Mouse (Mus musculus) brown adipose tissue, adult 24 weeks (tissue): ENCODE results near the gene Man2a2. TPM values are rescaled to one million over a fixed set of nuclear protein-coding genes. Genes with fewer than 3 reads are reported as not detected.

ENCODE experiments used
- H3K27ac ChIP-seq: fragments of 200-500 bp; replicated peaks from 2 replicates; pipeline ENCODE4 v1.5.1; 2012; ENCODE audit warnings: low read depth, mild to moderate bottlenecking, low read length
- H3K4me1 ChIP-seq: fragments of 200-500 bp; 2 replicates; pipeline ENCODE4 v1.6.1; 2012; ENCODE audit warnings: low read length, mixed read lengths; ENCODE audit not compliant: control insufficient read depth, insufficient read depth, insufficient read length
- H3K4me3 ChIP-seq: fragments of 200-500 bp; 2 replicates; pipeline ENCODE4 v1.5.1; 2012; ENCODE audit warnings: low read depth, mild to moderate bottlenecking, low read length, moderate library complexity; ENCODE audit not compliant: insufficient read depth
- polyA plus RNA-seq: library from polyadenylated mRNA; stranded (reverse); fragments of >200 nt; gene quantifications from 2 replicates; pipeline ENCODE4 v1.2.4, GENCODE M21; 2012; ENCODE audit not compliant: missing spikeins, insufficient read depth, insufficient read length

Man2a2 gene
- polyA plus RNA-seq, 1 experiment, result 65.8 TPM

DNA sequence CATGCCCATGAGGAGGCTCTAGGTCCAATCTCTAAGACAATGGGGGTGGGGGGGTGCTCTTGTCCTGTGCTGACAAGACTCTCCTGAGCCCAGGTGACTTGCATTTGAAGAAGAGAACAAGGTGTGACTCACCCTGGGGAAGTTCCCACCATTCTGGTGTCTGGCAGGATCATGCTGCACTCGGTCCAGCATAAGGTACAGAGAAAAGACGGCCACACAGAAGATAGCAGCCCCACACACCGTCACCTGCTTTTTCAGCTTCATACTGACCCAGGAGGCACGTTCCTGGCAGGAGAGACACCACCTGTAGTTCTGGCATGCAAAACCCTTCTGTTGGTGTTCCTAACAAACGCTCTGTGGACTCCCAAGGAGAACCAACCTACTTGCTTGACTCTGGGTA is 1.7 kb downstream of the Man2a2 start:
- Histone ChIP-seq H3K4me1 (peaks cover 3% of the 10 kb centered on the region; the same call in 1 of the 2 replicates), H3K27ac (0 out of 2 replicates have a peak overlapping the region, but pooled peaks have one; percentile 8), H3K4me3 (peak overlapping the region; percentile 84)

DNA sequence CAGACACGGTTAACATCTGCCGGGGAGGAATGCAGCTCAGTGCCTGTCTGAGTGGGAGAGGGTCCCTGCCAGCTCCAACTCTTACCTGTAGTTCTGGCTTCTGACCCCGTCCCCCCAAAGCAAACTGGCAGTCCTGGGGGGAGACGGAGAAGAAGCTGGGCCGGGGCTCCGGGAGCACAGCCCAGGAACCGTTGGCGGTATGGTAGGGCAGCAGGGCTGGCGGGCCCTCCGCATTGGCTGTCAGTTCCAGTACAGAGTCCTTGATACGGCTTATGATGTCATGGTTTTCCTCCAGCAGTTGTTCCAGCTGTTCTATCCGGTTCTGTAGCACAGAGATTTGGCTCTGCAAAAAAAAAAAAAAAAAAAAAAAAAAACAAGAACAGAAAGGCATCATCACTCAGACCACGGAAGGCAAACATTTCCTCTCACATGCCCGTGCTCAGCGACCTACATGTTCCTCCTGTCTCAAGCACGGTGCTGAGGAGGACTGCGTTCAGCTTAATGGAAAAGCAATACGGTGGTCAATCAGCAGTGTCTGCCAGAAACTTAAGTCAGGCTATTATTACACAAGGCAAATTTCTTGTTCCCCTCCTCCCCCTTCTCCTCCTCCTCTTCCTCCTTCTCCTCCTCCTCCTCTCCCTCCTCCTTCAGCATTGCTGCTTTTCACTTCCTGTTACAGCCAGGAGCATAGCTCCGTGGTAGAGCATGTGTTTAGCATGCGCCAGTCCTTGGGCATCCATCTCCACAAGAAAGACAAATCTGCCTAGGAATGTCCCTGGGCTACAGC is 2.3 kb downstream of the Man2a2 start:
- Histone ChIP-seq H3K4me1 (peaks cover 3% of the 10 kb centered on the region; the same call in 1 of the 2 replicates), H3K4me3 (peak overlapping the region; percentile 84), H3K27ac (peak overlapping the region; percentile 49; the same call in 1 of the 2 replicates)

DNA sequence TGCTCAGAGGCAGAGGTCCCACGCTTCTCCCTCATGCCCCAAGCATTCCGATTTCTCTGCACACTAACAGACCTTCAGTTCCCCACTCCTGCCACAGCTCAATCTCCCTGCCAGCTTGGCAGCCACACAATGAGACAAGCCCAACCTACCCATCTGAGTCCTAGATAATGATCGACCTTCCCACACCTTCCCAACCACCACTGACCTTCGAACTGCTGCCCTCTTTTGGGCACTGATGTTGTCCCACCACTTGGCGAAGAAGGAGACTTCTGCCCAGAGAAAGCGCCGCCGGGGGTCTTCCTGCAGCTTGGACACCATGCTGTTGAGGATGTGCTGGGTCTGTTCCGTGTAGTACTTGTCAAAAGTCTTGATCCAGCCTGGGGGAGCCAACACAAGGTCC is 3.2 kb downstream of the Man2a2 start:
- Histone ChIP-seq H3K4me3 (no peak overlapping the region), H3K27ac (no peak overlapping the region), H3K4me1 (peaks cover 3% of the 10 kb centered on the region; the same call in 1 of the 2 replicates)

DNA sequence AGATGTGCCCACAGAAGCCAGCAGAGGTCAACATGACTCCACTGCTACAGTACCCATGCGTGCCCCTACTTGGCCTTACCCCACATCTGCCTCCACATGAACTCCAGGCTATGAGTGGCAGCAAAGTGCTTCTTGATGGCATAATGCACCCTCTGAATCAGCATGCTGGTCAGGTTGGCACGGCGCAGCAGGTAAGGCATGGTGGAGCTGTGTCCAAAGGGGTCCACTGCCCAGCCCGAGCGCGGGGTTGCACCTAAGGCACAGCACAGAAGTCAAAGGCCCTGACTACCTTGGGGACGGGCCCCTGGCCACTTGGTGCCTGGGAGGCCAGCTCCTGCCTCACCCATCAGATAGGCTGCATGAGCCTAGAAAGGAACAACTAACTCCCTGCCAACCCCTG is 3.9 kb downstream of the Man2a2 start:
- Histone ChIP-seq H3K27ac (no peak overlapping the region), H3K4me1 (peaks cover 3% of the 10 kb centered on the region; the same call in 1 of the 2 replicates), H3K4me3 (no peak overlapping the region)

DNA sequence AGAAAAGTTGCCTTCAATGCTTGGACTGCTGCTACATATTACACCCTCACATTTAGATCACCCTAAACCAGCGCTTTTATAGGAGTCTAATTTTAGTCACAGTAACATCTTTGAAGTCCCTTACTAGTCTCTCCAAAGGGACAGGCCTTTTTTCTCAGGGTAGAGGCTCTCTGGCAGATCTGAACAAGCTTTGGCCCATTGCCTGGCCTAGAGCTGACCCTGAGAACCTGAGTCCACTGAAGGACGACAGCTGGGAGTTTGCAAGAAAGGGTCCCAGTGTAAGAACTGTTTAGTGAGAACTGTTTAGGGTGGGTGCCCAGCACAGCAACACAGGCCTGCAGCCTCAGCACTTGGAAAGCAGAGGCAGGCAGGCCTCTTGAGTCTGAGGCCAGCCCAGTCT is 5.4 kb downstream of the Man2a2 start:
- H3K27ac ChIP-seq, result no peak overlapping the region

DNA sequence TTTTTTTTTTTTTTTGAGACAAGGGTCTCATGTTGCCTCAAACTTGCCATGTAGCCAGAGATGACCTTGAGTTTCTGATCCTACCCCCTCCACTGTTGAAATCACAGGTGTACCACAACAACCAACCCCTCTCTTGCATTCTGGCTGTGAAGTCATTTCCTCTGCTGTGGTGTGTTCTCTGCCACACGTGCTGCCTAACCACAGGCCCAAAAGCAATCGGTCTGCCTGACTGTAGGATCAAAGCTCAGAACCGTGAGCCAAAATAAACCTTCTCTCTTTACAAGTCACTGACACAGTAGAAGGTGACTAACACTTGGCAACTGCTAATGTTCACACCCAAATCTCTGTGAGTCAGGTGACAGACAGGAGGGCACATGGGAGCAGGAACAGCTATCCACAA is 10.7 kb downstream of the Man2a2 start:
- Histone ChIP-seq H3K4me3 (no peak overlapping the region), H3K27ac (no peak overlapping the region), H3K4me1 (0 out of 2 replicates have a peak, but pooled peaks cover 2% of the 10 kb centered on the region)

More for the DNA sequence above, 5.4 kb downstream of the Man2a2 start:
- H3K4me3 ChIP-seq, result no peak overlapping the region
- peaks cover 3% of the 10 kb centered on the region; the same call in 1 of the 2 replicates for H3K4me1 ChIP-seq

DNA sequence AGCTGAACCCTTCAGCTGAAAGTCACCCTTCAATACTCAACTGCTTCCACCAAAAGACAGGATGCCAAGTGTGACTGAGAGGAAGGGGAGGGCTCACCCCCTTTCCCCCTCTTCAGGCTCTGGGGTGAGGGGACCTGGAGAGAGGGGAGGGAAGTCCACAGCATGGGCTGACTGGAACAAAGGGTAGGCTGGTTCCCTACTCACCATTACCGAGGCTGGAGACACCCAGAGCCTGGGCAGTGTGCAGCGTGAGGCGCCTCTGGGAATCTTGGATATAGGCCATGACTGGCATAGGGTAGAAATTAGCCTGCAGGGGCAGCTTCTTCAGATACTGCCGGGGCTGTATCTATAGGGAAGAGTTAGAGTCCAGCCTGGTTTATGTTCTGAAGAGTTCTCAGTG is 13.1 kb downstream of the Man2a2 start:
- Histone ChIP-seq H3K4me3 (no peak overlapping the region), H3K4me1 (0 out of 2 replicates have a peak, but pooled peaks cover 2% of the 10 kb centered on the region), H3K27ac (peak overlapping the region; percentile 92)

DNA sequence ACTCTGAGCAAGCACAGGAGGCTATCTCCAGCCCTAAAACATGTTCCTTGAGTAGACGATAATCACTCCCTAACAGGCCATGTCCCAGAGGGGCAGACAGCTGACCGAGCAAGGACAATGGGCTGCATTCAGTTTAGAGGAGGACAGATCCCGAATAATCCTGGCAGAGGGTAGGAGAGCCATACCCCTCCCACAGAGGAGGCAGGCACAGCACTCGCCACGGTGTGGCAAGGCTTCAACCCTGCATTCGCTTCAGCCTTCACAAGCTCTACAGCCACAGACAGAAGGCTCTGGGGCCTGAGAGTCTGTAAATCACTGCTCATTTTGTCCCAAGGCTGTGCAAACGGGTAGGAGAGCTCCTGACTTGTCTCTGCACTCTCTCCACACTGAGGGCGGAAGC is 14.0 kb downstream of the Man2a2 start:
- Histone ChIP-seq H3K4me3 (no peak overlapping the region), H3K27ac (peak overlapping the region; percentile 92)

DNA sequence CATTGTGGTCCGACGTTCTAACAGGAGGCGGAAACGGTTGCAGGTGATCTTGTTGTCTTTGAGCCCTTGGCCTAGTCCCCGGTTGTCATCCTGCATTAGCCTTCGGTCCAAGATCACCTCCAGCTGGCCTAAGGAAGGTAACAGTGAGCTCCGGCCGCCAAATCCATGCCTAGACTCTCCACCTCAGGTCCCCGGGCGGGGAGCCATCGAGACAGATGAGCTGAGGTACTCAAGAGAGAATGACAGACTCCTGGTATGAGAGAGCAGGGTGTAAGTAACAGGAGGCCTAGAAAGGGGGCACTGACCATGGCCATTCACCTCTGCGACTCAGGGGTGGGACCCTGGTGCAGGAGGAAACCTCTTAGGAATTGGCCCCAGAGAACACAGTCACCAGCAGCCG is 14.8 kb downstream of the Man2a2 start:
- Histone ChIP-seq H3K4me1 (0 out of 2 replicates have a peak, but pooled peaks cover 2% of the 10 kb centered on the region), H3K27ac (no peak overlapping the region), H3K4me3 (no peak overlapping the region)

More for the DNA sequence above, 14.0 kb downstream of the Man2a2 start:
- H3K4me1 ChIP-seq, result 0 out of 2 replicates have a peak, but pooled peaks cover 2% of the 10 kb centered on the region

DNA sequence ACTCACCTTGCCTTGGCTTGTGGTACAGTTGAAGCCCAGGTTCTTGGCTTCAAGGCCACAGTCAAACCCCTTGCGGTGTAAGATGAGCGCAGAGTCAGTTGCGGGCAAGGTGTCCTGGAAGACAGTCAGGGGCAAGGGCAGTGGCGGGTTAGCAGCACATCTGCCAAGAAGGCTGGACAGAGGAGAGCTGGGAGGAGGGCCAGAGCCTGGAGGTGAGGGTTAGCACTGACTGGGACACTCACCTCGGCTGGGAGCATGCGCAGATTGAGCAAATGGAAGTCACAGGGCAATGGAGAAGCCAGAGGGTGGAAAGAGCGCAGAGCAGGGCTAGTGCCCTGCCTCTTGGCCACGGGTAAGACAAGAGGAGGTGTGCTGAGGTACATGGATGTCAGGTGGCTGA is 18.3 kb downstream of the Man2a2 start:
- peak overlapping the region; percentile 8; the same call in 1 of the 2 replicates for H3K4me3 ChIP-seq
- peak overlapping the region; percentile 59 for H3K27ac ChIP-seq

DNA sequence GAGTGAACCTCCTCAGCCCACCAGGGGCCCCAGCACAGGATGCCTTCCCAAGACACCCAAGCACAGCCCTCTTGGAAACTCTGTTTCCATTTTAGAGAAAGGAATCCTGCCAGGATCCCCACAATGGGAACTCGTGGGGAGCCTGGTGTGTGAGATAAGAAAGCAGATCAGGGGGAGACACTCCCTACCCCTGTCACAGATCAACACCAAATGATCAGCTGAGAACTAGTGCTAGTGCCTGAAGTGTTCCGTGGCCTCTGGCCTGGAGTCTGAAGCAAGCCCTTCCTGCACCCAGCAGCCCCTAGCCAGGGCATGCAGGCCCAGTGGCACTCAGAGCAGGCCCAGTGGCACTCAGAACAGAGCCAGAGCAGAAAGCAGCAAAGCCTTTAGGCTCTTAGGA is 20.4 kb downstream of the Man2a2 start:
- H3K27ac ChIP-seq, result no peak overlapping the region
- H3K4me3 ChIP-seq, result no peak overlapping the region
- H3K4me1 ChIP-seq, result peaks cover 3% of the 10 kb centered on the region; the same call in 1 of the 2 replicates

More for the DNA sequence above, 18.3 kb downstream of the Man2a2 start:
- H3K4me1 ChIP-seq, result 0 out of 2 replicates have a peak, but pooled peaks cover 2% of the 10 kb centered on the region

DNA sequence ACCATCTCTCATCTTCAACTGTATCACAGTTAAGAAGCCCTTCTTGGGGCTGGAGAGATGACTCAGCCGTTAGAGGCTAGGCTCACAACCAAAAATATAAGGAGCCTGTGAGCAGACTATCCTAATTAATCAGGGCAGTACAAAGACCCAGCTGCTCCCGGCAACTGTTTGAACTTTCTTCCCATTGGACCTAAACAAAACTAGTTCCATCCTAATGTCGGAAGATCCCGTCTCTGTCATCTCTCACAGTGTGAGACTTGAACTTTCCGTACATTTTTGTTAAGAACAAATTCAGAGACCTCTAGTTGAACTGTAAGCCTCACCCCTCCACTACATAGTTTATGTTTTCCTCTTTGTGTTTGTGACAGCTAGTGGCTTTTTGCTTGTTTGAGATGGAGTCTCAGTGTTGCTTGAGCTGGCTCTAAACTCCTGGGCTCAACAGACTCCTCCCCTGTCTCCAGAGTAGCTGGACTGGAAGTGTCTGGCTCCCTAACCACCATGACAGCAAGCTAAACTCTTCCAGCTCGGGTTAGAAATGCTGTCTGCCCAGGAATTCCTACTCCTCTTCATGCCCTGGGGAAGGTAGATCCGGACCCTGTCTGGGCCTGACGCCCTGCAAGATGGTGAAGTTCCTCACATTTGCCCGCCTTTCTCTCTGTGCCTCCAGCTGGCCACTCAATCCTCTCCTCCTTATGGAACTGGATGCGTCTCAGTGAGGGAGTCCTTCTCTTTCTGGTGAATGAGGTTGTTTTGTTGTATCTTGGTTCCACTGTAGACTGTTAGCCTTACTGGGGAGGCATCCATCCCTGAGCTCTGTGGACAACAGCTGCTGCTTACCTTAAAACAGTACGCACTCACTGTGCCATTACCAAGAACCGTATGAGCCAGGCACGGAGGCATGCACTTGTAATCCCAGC is 23.2 kb downstream of the Man2a2 start:
- peaks cover 7% of the 10 kb centered on the region for H3K4me1 ChIP-seq
- no peak overlapping the region for H3K27ac ChIP-seq
- no peak overlapping the region for H3K4me3 ChIP-seq

DNA sequence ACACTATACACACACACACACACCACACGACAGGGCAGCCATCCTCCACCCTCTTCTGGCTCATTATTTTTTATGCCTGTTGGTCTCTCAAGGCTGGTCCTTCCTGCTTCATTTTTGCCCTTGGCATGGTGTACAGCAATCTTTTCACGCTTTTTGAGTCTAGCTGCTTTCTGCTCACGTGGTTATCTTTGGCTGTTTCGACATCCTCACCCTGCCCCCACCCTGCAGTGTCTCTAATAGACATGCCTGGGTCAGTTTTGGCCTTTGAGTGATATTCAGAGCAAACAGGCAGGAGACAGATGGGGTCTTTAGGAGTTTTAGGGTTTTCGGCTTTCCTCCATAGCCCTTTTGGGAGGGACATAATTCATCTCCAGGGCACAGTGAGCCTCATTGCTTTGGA is 24.3 kb downstream of the Man2a2 start:
- Histone ChIP-seq H3K4me3 (no peak overlapping the region), H3K27ac (no peak overlapping the region), H3K4me1 (peaks cover 7% of the 10 kb centered on the region)

DNA sequence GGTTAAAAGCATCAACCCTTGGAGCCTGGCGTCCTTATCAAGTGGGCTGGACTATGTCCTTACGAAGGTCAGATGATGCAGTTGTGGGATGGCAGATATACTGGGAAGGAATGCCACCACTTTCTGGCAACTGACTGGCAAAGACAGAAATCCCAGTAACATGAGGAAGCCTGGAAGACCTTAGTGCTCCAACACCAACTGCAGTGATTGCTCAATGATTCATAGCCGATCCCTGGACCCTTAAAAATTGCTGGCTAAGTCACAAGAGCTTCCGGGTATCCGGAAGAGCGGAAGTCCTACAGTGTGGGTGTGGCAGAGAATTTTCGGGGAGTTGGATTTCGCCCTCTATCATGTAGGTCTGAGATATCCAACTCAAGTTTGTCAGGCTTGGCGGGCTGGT is 25.0 kb downstream of the Man2a2 start:
- Histone ChIP-seq H3K4me3 (no peak overlapping the region), H3K4me1 (peaks cover 7% of the 10 kb centered on the region), H3K27ac (no peak overlapping the region)
